Mouse (Mus musculus): ENCODE measurements around the gene Kcnj1. TPM values are rescaled to one million over a fixed set of nuclear protein-coding genes. Genes with fewer than 3 reads are reported as not detected.

Gene Kcnj1
- polyA plus RNA-seq, 1 experiment from 2014 or later: not detected

- Histone ChIP-seq H3K4me3 (no peak overlapping the region), H3K27ac (no peak overlapping the region), H3K27me3 (replicated peaks) (no peaks in the 10 kb centered on the region), H3K4me1 (no peaks in the 10 kb centered on the region), H3K9me3 (no peaks in the 10 kb centered on the region), H3K9ac (no peak overlapping the region), H3K36me3 (no peaks in the 10 kb centered on the region), H3K4me2 (replicated peaks) (no peak overlapping the region)
- ATAC-seq (ENCODE audit: low FRiP score, low read depth): no peak
- 73% methylated on average over 19 of the region's 19 CpGs for WGBS
These were observed 62.2 kb downstream of the Kcnj1 start for GRCm38 (mm10) chr9:32434241-32435213.

GRCm38 (mm10) chr9:32443115-32443514, 70.8 kb downstream of the Kcnj1 start:
- no peak for ATAC-seq (ENCODE audit: low FRiP score, low read depth)
- no peak overlapping the region for H3K27ac ChIP-seq

GRCm38 (mm10) chr9:32443817-32444216, 71.5 kb downstream of the Kcnj1 start:
- no peak for ATAC-seq (ENCODE audit: low FRiP score, low read depth)
- 64% methylated on average over 6 of the region's 6 CpGs for WGBS

More at GRCm38 (mm10) chr9:32443115-32443514, 70.8 kb downstream of the Kcnj1 start:
- Histone ChIP-seq H3K9me3 (no peaks in the 10 kb centered on the region), H3K4me1 (no peaks in the 10 kb centered on the region), H3K27me3 (replicated peaks) (no peaks in the 10 kb centered on the region), H3K9ac (no peak overlapping the region), H3K4me2 (replicated peaks) (no peak overlapping the region), H3K36me3 (no peaks in the 10 kb centered on the region), H3K4me3 (no peak overlapping the region)
- WGBS: 73% methylated on average over 3 of the region's 3 CpGs

GRCm38 (mm10) chr9:32444453-32445201, 72.3 kb downstream of the Kcnj1 start:
- no peaks in the 10 kb centered on the region for H3K9me3 ChIP-seq
- no peak overlapping the region for H3K4me2 ChIP-seq (replicated peaks)
- no peak overlapping the region for H3K4me3 ChIP-seq
- 84% methylated on average over 6 of the region's 6 CpGs for WGBS
- ATAC-seq (ENCODE audit: low FRiP score, low read depth): no peak
- H3K9ac ChIP-seq: no peak overlapping the region
- H3K27me3 ChIP-seq (replicated peaks): no peaks in the 10 kb centered on the region
- no peak overlapping the region for H3K27ac ChIP-seq
- H3K4me1 ChIP-seq: no peaks in the 10 kb centered on the region
- H3K36me3 ChIP-seq: no peaks in the 10 kb centered on the region

More at GRCm38 (mm10) chr9:32443817-32444216, 71.5 kb downstream of the Kcnj1 start:
- Histone ChIP-seq H3K27ac (no peak overlapping the region), H3K27me3 (replicated peaks) (no peaks in the 10 kb centered on the region), H3K4me1 (no peaks in the 10 kb centered on the region), H3K4me2 (replicated peaks) (no peak overlapping the region), H3K4me3 (no peak overlapping the region), H3K9me3 (no peaks in the 10 kb centered on the region), H3K36me3 (no peaks in the 10 kb centered on the region), H3K9ac (no peak overlapping the region)

- H3K4me1 ChIP-seq: no peaks in the 10 kb centered on the region
- H3K36me3 ChIP-seq: no peaks in the 10 kb centered on the region
- H3K27ac ChIP-seq: no peak overlapping the region
- H3K4me2 ChIP-seq (replicated peaks): no peak overlapping the region
- ATAC-seq (ENCODE audit: low FRiP score, low read depth): no peak
- no peaks in the 10 kb centered on the region for H3K9me3 ChIP-seq
- no peak overlapping the region for H3K9ac ChIP-seq
- H3K27me3 ChIP-seq (replicated peaks): no peaks in the 10 kb centered on the region
- 58% methylated on average over 3 of the region's 3 CpGs for WGBS
- no peak overlapping the region for H3K4me3 ChIP-seq
These were observed 73.5 kb downstream of the Kcnj1 start for GRCm38 (mm10) chr9:32445789-32446188.

- Histone ChIP-seq H3K4me2 (replicated peaks) (no peak overlapping the region), H3K4me3 (no peak overlapping the region), H3K9ac (no peak overlapping the region), H3K36me3 (no peaks in the 10 kb centered on the region), H3K27ac (no peak overlapping the region), H3K27me3 (replicated peaks) (no peaks in the 10 kb centered on the region), H3K9me3 (no peaks in the 10 kb centered on the region), H3K4me1 (no peaks in the 10 kb centered on the region)
- WGBS: 82% methylated on average over 5 of the region's 5 CpGs
- ATAC-seq (ENCODE audit: low FRiP score, low read depth): no peak
These were observed 76.5 kb downstream of the Kcnj1 start for GRCm38 (mm10) chr9:32448766-32449165.

Other genes starting within 250 kb of the Kcnj1 start
- gene Kcnj5, start 28.1 kb upstream of the Kcnj1 start, polyA plus RNA-seq (2016; fragmentation: Nextera tagmentation; extraction: Ambion mirVana): 0.10 and 0.15 TPM in 2 replicates
- 15.4 and 18.6 TPM in 2 replicates for gene Fli1, start 170.4 kb downstream of the Kcnj1 start, polyA plus RNA-seq (2016; fragmentation: Nextera tagmentation; extraction: Ambion mirVana)

All from neural tube, embryonic 12.5 days (tissue).